Mouse (Mus musculus): ENCODE data around the gene Akna. TPM values are rescaled to one million over a fixed set of nuclear protein-coding genes. Genes with fewer than 3 reads are reported as not detected.

Akna gene
- total and polyA plus RNA-seq, 3 experiments = 3.9 to 14.1 TPM; not detected in 1

DNA sequence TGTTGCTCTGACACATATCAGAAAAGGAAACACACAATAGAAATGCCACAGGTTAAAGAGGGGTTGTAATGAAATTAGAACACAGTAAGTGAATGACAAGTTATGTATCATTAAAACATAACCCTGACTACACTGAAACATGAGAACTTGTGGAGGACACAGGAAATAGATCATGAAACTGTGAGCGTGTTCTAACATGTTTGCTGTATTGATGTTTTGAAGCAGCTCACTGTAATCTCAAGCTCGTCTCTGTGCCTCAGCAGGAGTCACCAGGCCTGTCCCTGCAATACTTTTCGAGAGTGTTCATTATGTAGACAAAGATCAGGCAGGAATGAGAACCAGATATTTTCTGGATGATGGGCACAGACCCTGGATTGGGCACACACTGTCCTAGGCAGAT lies 59.5 kb downstream of the Akna start:
- H3K36me3 ChIP-seq (ENCODE audit: control insufficient read depth in 1 of 2, insufficient read depth in 2 of 2, low read length in 2 of 2) = no peaks in the 10 kb centered on the region
- no peak overlapping the region for H3K27ac ChIP-seq (ENCODE audit: control insufficient read depth, low read depth, low read length)
- no peaks in the 10 kb centered on the region for H3K27me3 ChIP-seq (ENCODE audit: control insufficient read depth in 1 of 2, insufficient read depth in 2 of 2, low read length in 2 of 2)
- H3K9ac ChIP-seq (ENCODE audit: control insufficient read depth, low read depth, low read length, poor library complexity, severe bottlenecking) = no peak overlapping the region
- H3K4me3 ChIP-seq (ENCODE audit: control insufficient read depth in 1 of 2, insufficient read depth in 1 of 2, low read depth in 2 of 2, low read length in 2 of 2) = no peak overlapping the region
- no peaks in the 10 kb centered on the region for H3K79me2 ChIP-seq (ENCODE audit: control insufficient read depth, insufficient read depth, low read length, poor library complexity)
- DNase-seq (ENCODE audit: low read depth, low spot score) = no peak
- H3K4me1 ChIP-seq (ENCODE audit: control insufficient read depth in 1 of 2, insufficient read depth in 2 of 2, low read length in 2 of 2) = no peaks in the 10 kb centered on the region
- no peaks in the 10 kb centered on the region for H3K9me3 ChIP-seq (replicated peaks; ENCODE audit: insufficient read depth, low read length)
- TF ChIP-seq ZC3H11A (IDR thresholded peaks at IDR 0.05; ENCODE audit: low read depth, low read length) = no peak
- no peak for TF ChIP-seq GABPA (IDR thresholded peaks at IDR 0.05; ENCODE audit: low read depth, low read length)
- no peak for TF ChIP-seq BHLHE40 (IDR thresholded peaks at IDR 0.05; ENCODE audit: borderline replicate concordance, low read depth, low read length)
- no peak for TF ChIP-seq MYB (IDR thresholded peaks at IDR 0.05; ENCODE audit: low read depth, low read length)
- TF ChIP-seq USF1 (IDR thresholded peaks at IDR 0.05; ENCODE audit: low read depth, low read length) = no peak
- no peak for TF ChIP-seq USF2 (IDR thresholded peaks at IDR 0.05; ENCODE audit: borderline replicate concordance in 1 of 2, insufficient read depth in 1 of 2, low read depth in 1 of 2, low read length in 2 of 2)
- TF ChIP-seq POLR2AphosphoS2 (IDR thresholded peaks at IDR 0.05; ENCODE audit: low read length) = no peak
- TF ChIP-seq TAL1 (IDR thresholded peaks at IDR 0.05; ENCODE audit: low read length) = no peak
- TF ChIP-seq MYC (IDR thresholded peaks at IDR 0.05; ENCODE audit: low read depth, low read length) = no peak
- TF ChIP-seq ELF1 (IDR thresholded peaks at IDR 0.05; ENCODE audit: low read depth, low read length) = no peak

GRCm38 (mm10) chr4:63342491-63342890 lies 60.7 kb downstream of the Akna start:
- Histone ChIP-seq H3K36me3 (ENCODE audit: control insufficient read depth in 1 of 2, insufficient read depth in 2 of 2, low read length in 2 of 2) (no peaks in the 10 kb centered on the region), H3K4me1 (ENCODE audit: control insufficient read depth in 1 of 2, insufficient read depth in 2 of 2, low read length in 2 of 2) (no peaks in the 10 kb centered on the region), H3K9ac (ENCODE audit: control insufficient read depth, low read depth, low read length, poor library complexity, severe bottlenecking) (no peak overlapping the region), H3K27me3 (ENCODE audit: control insufficient read depth in 1 of 2, insufficient read depth in 2 of 2, low read length in 2 of 2) (no peaks in the 10 kb centered on the region), H3K79me2 (ENCODE audit: control insufficient read depth, insufficient read depth, low read length, poor library complexity) (no peaks in the 10 kb centered on the region), H3K9me3 (replicated peaks; ENCODE audit: insufficient read depth, low read length) (no peaks in the 10 kb centered on the region), H3K27ac (ENCODE audit: control insufficient read depth, low read depth, low read length) (no peak overlapping the region), H3K4me3 (ENCODE audit: control insufficient read depth in 1 of 2, insufficient read depth in 1 of 2, low read depth in 2 of 2, low read length in 2 of 2) (no peak overlapping the region)
- TF ChIP-seq SIN3A (IDR thresholded peaks at IDR 0.05; ENCODE audit: low read length) (no peak), CHD1 (IDR thresholded peaks at IDR 0.05; ENCODE audit: low read depth, low read length) (no peak), ZC3H11A (IDR thresholded peaks at IDR 0.05; ENCODE audit: low read depth, low read length) (no peak), CHD2 (IDR thresholded peaks at IDR 0.05; ENCODE audit: low read length) (no peak), ELF1 (IDR thresholded peaks at IDR 0.05; ENCODE audit: low read depth, low read length) (no peak), GABPA (IDR thresholded peaks at IDR 0.05; ENCODE audit: low read depth, low read length) (no peak), POLR2AphosphoS2 (IDR thresholded peaks at IDR 0.05; ENCODE audit: low read length) (no peak), JUND (IDR thresholded peaks at IDR 0.05; ENCODE audit: low read depth, low read length) (no peak), POLR2AphosphoS5 (IDR thresholded peaks at IDR 0.05; ENCODE audit: borderline replicate concordance, low read depth, low read length) (no peak)
- no peak for DNase-seq (ENCODE audit: low read depth, low spot score)

All from MEL (cell line).